Mouse (Mus musculus) left cerebral cortex, postnatal 14 days (tissue): ENCODE measurements around the gene Eif4g3. TPM values are rescaled to one million over a fixed set of nuclear protein-coding genes. Genes with fewer than 3 reads are reported as not detected.
"Not testable (repeated sequence)": the region's sequence is repeated elsewhere in the genome, so short reads cannot be mapped to it uniquely, and the experiment has no call there.

Experiments used
- DNase-seq, 2 experiments: peaks; one replicate each; pipeline ENCODE4 v3.0.0; 2021 to 2022; ENCODE audit warnings: low spot score in 2 of 2, mixed read lengths in 1 of 2
- intact Hi-C: fragments of 180-260 bp; cut with DNase I; formaldehyde crosslinking; loops from one replicate; pipeline ENCODE4 v1.15.1; 2025
- total RNA-seq, 2 experiments: library from RNA; stranded (reverse); gene quantifications; 2 replicates each; pipeline ENCODE4 v1.2.3; 2021

Eif4g3 gene
- total RNA-seq, 2 experiments from 2014 or later: 199 TPM

- intact Hi-C loops, DNase-seq: not testable (repeated sequence)
Measured at GRCm38 (mm10) chr4:137979066-137979644, 13.7 kb upstream of the Eif4g3 start.

- no peak for DNase-seq
- intact Hi-C loops: no loop called here
Measured at GRCm38 (mm10) chr4:137982869-137983268, 10.0 kb upstream of the Eif4g3 start.

DNA sequence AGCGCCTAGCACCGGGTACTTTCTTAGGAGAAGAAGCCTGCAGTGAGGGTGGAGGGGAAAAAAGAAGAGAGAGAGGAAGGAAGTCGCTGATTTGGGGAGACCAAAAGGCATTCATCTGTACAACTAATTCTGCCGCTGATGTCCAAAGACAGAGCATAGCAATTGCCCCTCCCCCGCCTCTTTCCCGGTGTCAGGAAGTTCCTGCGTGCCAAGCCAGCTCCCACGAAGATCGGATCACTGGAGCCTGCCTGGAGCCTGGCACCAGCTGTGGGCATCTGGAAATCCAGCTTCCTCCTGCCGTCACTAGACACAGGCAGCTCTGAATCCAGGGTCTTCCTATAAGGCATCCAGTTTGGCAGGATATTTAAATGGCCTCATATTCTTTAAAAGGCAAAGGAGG lies 8.6 kb upstream of the Eif4g3 start:
- DNase-seq: no peak
- intact Hi-C loops: no loop called here

GRCm38 (mm10) chr4:137984746-137985145 lies 8.1 kb upstream of the Eif4g3 start:
- intact Hi-C loops: no loop called here

DNA sequence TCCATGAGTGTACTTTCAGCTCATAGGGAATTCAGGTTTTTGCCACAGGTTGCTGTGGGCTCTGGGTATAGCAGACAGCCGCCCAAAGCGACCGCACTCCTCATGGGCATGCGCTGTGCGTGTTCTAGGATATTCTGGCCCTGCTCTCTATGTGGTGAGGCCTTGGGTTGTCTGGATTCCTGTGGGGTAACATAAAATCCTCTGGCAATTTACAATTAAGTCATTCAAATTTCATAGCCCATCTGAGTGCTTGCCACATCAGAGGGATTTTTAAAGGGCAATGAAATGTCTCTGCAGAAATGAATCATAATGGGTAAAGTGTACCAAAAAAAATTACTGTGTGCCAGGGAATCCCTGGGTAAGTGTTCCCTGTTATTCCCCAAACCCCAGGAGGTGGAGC lies 3.4 kb upstream of the Eif4g3 start:
- intact Hi-C loops: no loop called here
- no peak for DNase-seq

More at GRCm38 (mm10) chr4:137984746-137985145, 8.1 kb upstream of the Eif4g3 start:
- no peak for DNase-seq

GRCm38 (mm10) chr4:137990433-137990832 lies 2.4 kb upstream of the Eif4g3 start:
- DNase-seq: no peak
- intact Hi-C loops: loop anchor here (10.0 kb wide), 1 partner anchor 114 kb away; no protein-coding TSS in a partner anchor

- no peak for DNase-seq
- intact Hi-C loops: loop anchor here (10.0 kb wide), 1 partner anchor 114 kb away; no protein-coding TSS in a partner anchor
Measured at GRCm38 (mm10) chr4:137991240-137991639, 1.6 kb upstream of the Eif4g3 start.

DNA sequence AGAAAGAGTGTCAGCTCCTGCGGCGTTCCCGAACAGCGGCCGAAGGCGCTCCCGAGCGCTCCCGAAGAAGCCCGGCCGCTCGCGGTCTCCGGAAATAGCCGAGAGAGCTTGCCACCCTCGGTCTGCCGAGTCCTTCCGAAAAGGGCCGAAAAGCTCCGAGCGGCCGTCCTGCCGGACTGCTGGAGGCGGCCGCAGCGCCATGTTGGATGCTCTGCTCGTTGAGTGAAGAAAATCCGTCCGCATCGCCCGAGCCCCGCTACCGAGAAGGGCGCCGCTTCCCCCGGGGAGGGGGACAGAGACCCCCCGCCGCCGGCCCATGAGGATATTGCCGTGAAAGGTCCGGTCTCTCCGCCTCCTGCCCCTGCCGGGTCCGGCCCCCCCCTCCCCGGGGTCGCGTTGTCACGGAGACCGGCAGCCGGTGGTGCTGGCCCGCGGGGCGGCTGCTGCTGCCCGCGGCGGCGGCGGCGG lies 503 bp downstream of the Eif4g3 start:
- intact Hi-C loops: loop anchor here (10.0 kb wide), 1 partner anchor 111 kb away; no protein-coding TSS in a partner anchor
- peak; percentile 99 to 100 for DNase-seq

DNA sequence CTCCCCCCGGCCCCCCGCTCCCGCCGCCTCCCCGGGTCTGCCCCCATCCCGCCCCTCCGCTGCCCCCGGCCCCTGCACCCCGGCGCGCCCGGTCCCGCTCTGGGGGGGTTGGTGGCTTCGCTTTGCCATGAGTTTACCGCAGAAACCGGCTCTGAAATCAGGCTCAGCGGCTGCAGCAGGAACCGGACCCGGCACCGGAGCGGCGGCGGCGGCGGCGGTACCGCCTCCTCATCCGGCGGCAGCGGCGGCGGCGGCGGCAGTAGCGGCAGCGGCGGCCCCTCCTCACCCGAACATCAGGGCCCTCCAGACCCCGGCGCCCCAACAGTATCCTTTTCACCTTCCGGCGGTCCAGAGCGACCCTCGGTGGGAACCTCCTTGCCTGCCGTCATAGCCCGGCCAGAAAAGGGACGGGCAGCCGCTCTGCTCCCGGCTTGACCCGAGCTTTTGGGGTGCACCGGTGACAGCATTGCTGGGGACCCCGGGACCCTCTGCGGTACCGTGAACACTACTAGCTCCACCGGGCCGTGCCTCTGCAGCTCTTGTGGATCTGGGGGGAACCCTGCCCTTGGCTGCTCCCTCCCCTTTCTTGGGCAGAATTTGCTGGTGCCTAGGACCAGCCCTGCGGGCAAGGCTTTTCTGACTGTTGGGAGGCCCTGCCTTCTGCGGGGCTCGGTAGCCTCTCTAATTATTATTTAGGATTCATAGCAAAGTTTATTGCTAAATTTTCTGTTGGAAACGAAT lies 1.2 kb downstream of the Eif4g3 start:
- DNase-seq: peak; percentile 27 to 35
- intact Hi-C loops: loop anchor here (10.0 kb wide), 1 partner anchor 111 kb away; no protein-coding TSS in a partner anchor

DNA sequence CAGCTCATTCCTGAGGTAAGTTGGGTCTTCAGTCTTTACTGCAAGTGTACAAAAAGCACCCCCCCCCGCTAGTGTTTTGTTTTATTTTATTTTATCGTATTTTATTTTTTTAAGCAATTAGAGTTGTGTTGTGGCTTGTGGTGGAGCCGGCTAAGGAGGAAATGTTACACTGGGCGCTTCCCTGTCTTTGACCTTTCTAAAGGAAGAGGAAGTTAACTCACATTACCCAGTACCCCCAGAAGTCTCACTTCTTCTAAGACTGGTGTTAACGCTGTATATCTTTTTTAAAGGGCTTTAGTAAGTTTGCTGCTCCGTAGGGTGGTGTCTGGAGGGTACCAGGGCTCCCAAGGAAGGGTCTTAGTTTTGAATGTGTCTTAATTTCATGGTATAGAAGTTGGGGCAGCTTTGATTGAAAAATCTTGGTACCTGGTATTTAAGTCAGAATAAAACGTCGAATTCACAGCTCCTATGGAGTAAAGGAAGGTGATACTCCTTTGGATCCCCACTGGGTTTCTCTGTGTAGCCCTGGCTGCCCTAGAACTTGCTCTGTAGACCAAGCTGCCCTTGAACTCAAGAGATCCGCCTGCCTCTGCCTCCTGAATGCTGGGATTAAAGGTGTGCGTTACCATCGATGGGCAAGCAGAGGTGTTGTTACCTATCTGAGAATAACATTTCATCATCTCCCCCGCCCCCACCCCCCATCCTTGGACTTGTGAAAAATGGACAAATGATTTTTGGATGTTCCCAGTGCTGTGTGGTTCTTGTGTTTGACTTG lies 1.9 kb downstream of the Eif4g3 start:
- intact Hi-C loops: loop anchor here (10.0 kb wide), 1 partner anchor 110 kb away; no protein-coding TSS in a partner anchor
- DNase-seq: no peak

GRCm38 (mm10) chr4:137995399-137995798 lies 2.6 kb downstream of the Eif4g3 start:
- intact Hi-C loops: loop anchor here (10.0 kb wide), 1 partner anchor 109 kb away; no protein-coding TSS in a partner anchor
- DNase-seq: no peak

GRCm38 (mm10) chr4:137998232-137998631 lies 5.4 kb downstream of the Eif4g3 start:
- intact Hi-C loops: loop anchor here (10.0 kb wide), 1 partner anchor 107 kb away; no protein-coding TSS in a partner anchor

DNA sequence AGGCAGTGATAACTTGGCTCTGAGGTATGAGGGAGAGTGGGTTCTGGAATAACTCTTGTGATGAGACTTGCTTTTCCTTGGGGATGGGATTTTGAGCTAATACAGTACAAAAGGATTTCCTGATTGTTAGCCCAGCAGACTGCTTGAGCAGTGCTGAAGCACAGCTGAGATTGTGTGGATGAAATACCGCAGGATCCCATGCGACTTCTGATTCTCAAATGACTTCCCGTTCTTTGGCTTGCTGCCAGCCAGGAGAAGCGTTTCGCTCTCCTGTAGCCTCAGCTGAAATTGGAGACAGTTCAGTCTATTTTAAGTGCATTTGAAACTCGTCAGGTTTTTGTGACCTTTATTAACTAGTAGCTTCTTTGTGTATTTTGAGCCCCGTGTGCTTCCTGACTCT lies 7.9 kb downstream of the Eif4g3 start:
- intact Hi-C loops: no loop called here

More at GRCm38 (mm10) chr4:137998232-137998631, 5.4 kb downstream of the Eif4g3 start:
- DNase-seq: no peak

GRCm38 (mm10) chr4:138003909-138004610 lies 11.2 kb downstream of the Eif4g3 start:
- DNase-seq: no peak
- intact Hi-C loops: no loop called here

More for the DNA sequence above, 7.9 kb downstream of the Eif4g3 start:
- peak; percentile 51 for DNase-seq

- DNase-seq: no peak
Measured at GRCm38 (mm10) chr4:138005781-138006180, 13.0 kb downstream of the Eif4g3 start.

GRCm38 (mm10) chr4:138006951-138007613 lies 14.3 kb downstream of the Eif4g3 start:
- intact Hi-C loops: no loop called here
- no peak for DNase-seq

More at GRCm38 (mm10) chr4:138005781-138006180, 13.0 kb downstream of the Eif4g3 start:
- intact Hi-C loops: no loop called here

GRCm38 (mm10) chr4:138008646-138009045 lies 15.8 kb downstream of the Eif4g3 start:
- intact Hi-C loops: no loop called here
- DNase-seq: no peak

DNA sequence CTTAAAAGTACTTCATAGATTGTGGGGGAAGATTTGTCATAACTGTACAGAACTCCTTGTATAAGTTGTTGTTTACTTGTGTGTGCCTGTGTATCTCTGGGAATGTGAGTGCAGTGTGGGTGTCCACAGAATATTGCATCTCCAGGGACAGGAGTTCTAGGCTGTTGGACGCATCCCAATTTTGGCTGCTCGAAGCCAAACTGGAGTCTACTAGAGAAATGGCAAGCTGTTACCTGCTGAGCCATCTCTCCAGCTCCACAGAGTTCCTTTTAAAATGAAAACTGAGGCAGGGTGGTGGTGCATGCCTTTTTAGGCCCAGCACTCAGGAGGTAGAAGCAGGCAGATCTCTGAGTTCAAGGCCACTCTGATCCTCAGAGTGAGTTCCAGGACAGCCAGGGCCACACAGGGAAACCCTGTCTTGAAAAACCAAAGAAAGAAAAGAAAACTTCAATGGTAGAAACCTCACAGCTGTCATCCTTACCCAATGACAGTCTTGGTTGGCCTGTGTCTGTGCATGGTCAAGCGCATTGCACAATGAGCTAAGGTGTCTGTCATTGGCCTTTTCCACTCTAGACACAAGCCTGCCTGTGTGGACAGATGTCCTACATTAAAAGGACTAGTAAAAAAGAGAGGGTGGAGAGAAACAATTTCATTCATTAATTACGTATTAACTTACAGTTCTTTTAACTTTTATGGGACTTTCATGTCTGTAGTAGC lies 17.1 kb downstream of the Eif4g3 start:
- intact Hi-C loops: no loop called here
- DNase-seq: no peak
